Comparison of ENCODE assay signal across 18 mouse cellular contexts in genomic region chr5:129332014-129332413, GRCm38 (mm10).
DNase-seq lines count a peak whose midpoint lies in the region; ATAC-seq lines count a peak whose summit lies in the region.
"Had no signal": no experiment of that assay in that cellular context is flagged by ENCODE, and none has a peak within 500 bp of the region (broad histone marks: within the 10 kb centered on the region; RNA-seq: fewer than 3 reads in every experiment).

No protein-coding gene starts in this region.

- H3K36me3 ChIP-seq in limb, embryonic 11.5 days (ENCODE audit: control insufficient read depth, insufficient read depth, low read length): no peaks in the 10 kb centered on the region
- H3K36me3 ChIP-seq in limb, embryonic 10.5 days: no peaks in the 10 kb centered on the region
- H3K36me3 ChIP-seq in heart, embryonic 12.5 days: no peaks in the 10 kb centered on the region
- H3K36me3 ChIP-seq: hindbrain, embryonic 12.5 days; neural tube, embryonic 13.5 days had no signal

- no peak overlapping the region for H3K9ac ChIP-seq in limb, embryonic 11.5 days (ENCODE audit: low read length)
- H3K9ac ChIP-seq in heart, embryonic 12.5 days: no peak overlapping the region
- H3K9ac ChIP-seq: hindbrain, embryonic 12.5 days; neural tube, embryonic 13.5 days had no signal

- no peak for ATAC-seq in limb, embryonic 11.5 days (ENCODE audit: insufficient number of reproducible peaks, low FRiP score, low TSS enrichment, low read depth)
- no peak for ATAC-seq in heart, embryonic 12.5 days (ENCODE audit: insufficient number of reproducible peaks, low FRiP score)
- ATAC-seq: midbrain, embryonic 16.5 days; Patski had no signal

- no peaks in the 10 kb centered on the region for H3K4me1 ChIP-seq in limb, embryonic 11.5 days (ENCODE audit: control insufficient read depth, insufficient read depth, low read length)
- H3K4me1 ChIP-seq in limb, embryonic 10.5 days: peaks cover 11% of the 10 kb centered on the region
- no peaks in the 10 kb centered on the region for H3K4me1 ChIP-seq in heart, embryonic 12.5 days (replicated peaks)
- H3K4me1 ChIP-seq: hindbrain, embryonic 12.5 days had no signal

- H3K4me3 ChIP-seq in limb, embryonic 11.5 days (ENCODE audit: low read depth, low read length): no peak overlapping the region
- H3K4me3 ChIP-seq in limb, embryonic 10.5 days: no peak overlapping the region
- no peak overlapping the region for H3K4me3 ChIP-seq in heart, embryonic 12.5 days
- H3K4me3 ChIP-seq: erythroblast, embryonic 14.5 days; hindbrain, embryonic 12.5 days; neural tube, embryonic 13.5 days had no signal

- 99% methylated on average over 3 of the region's 3 CpGs for WGBS in limb, embryonic 11.5 days
- WGBS in limb, embryonic 10.5 days: 96% methylated on average over 3 of the region's 3 CpGs
- WGBS in heart, embryonic 12.5 days: 88% methylated on average over 3 of the region's 3 CpGs

- H3K27ac ChIP-seq in limb, embryonic 11.5 days (replicated peaks; ENCODE audit: low read depth, low read length): no peak overlapping the region
- no peak overlapping the region for H3K27ac ChIP-seq in limb, embryonic 10.5 days
- H3K27ac ChIP-seq in heart, embryonic 12.5 days (ENCODE audit: poor library complexity, severe bottlenecking): no peak overlapping the region
- H3K27ac ChIP-seq: hindbrain, embryonic 12.5 days; neural tube, embryonic 13.5 days had no signal

- H3K9me3 ChIP-seq in limb, embryonic 11.5 days (ENCODE audit: control insufficient read depth, low read length): peaks cover 4% of the 10 kb centered on the region; the same call in 1 of the 2 replicates
- no peaks in the 10 kb centered on the region for H3K9me3 ChIP-seq in limb, embryonic 10.5 days (replicated peaks)
- H3K9me3 ChIP-seq in heart, embryonic 12.5 days (replicated peaks): peaks cover 6% of the 10 kb centered on the region; the same call in 1 of the 2 replicates

- H3K27me3 ChIP-seq in limb, embryonic 11.5 days (ENCODE audit: control insufficient read depth, insufficient read depth, low read length): no peaks in the 10 kb centered on the region
- H3K27me3 ChIP-seq in limb, embryonic 10.5 days (ENCODE audit: low read depth, poor library complexity, severe bottlenecking): no peaks in the 10 kb centered on the region
- H3K27me3 ChIP-seq in heart, embryonic 12.5 days (replicated peaks): 0 out of 2 replicates have a peak, but pooled peaks cover 3% of the 10 kb centered on the region

- H3K4me2 ChIP-seq in limb, embryonic 11.5 days (ENCODE audit: low read depth, severe bottlenecking): no peak overlapping the region
- no peak overlapping the region for H3K4me2 ChIP-seq in heart, embryonic 12.5 days
- H3K4me2 ChIP-seq: hindbrain, embryonic 12.5 days; neural tube, embryonic 13.5 days had no signal

- DNase-seq in cerebellum, postnatal 10 days: peak; percentile 28 to 36
- DNase-seq in cerebellum, adult 9-10 months: no peak
- peak; percentile 39 for DNase-seq in limb, embryonic 11.5 days (ENCODE audit: low spot score)
- DNase-seq in limb, embryonic 10.5 days (ENCODE audit: low spot score): no peak
- peak; percentile 11 for DNase-seq in 3T3-L1 (ENCODE audit: low read depth, low spot score)
- peak; percentile 86 for DNase-seq in R1 (ENCODE audit: low read depth, low spot score)
- DNase-seq in adrenal gland, adult 8-10 months: no peak
- DNase-seq: adrenal gland, adult 2 months; B cell, adult 2 months; kidney, adult 8-10 months; lung, postnatal 36 days; retina, postnatal 1 day had no signal

Comparison
In these comparisons a context has a peak if more than half of its experiments do, and no peak if none do; other contexts are left out.
1. DNase-seq: peak in cerebellum, postnatal 10 days (2 of 2), limb, embryonic 11.5 days (single experiment), 3T3-L1 (single experiment) and R1 (single experiment); none in cerebellum, adult 9-10 months (single experiment), limb, embryonic 10.5 days (single experiment) and adrenal gland, adult 8-10 months (single experiment).